In the genomic region with DNA sequence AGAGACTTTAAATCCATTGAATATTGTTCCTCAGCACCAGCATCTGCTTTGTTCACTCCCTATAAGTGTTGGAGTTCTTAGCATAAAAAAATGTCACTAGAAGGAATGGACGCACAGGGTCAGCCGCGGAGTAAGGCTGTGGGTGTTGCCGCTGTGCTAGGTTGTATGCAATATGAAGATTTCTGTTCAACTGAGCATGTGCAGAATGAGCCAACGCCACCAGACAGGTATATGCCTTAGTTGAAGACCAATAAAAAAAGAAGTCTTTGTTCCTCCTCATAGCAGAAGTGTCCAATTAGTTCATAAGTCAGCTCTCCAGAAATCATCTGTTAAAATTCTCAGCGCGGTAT, we compare ENCODE assay signal across 8 mouse cellular contexts. TPM values are rescaled to one million over a fixed set of nuclear protein-coding genes. Genes with fewer than 3 reads are reported as not detected.
A peak's percentile ranks its signal among the peaks of the same experiment; 100 is the strongest.
DNase-seq lines count a peak whose midpoint lies in the region; ATAC-seq and TF ChIP-seq lines count a peak whose summit lies in the region.

No protein-coding gene starts in this region.

- no peak for ATAC-seq in heart, embryonic 13.5 days (ENCODE audit: extremely low read depth, insufficient number of reproducible peaks, low FRiP score, low TSS enrichment)
- 0 out of 2 replicates have a peak, but pooled peaks have one; percentile 18 for ATAC-seq in lung, embryonic 14.5 days (ENCODE audit: insufficient read depth)
- no peak for ATAC-seq in activated CD4-positive, CD25-positive, alpha-beta regulatory T cell, adult 4 months

- H3K4me2 ChIP-seq in heart, embryonic 13.5 days = peak overlapping the region; percentile 70
- peak overlapping the region; percentile 61 for H3K4me2 ChIP-seq in lung, embryonic 14.5 days

- H3K27ac ChIP-seq in heart, embryonic 13.5 days (replicated peaks) = peak overlapping the region; percentile 81
- peak overlapping the region; percentile 51; the same call in 1 of the 2 replicates for H3K27ac ChIP-seq in lung, embryonic 14.5 days (ENCODE audit: low read depth)

- DNase-seq in urinary bladder, postnatal 14 days (ENCODE audit: low spot score) = peak; percentile 11
- no peak for DNase-seq in urinary bladder, postnatal 10 days (ENCODE audit: low spot score)
- peak; percentile 48 for DNase-seq in cerebellum, postnatal 10 days
- DNase-seq in kidney, postnatal 10 days = peak; percentile 13
- DNase-seq in lung, embryonic 14.5 days = peak; percentile 35
- peak; percentile 5 for DNase-seq in right cerebral cortex, postnatal 25 days

- no peaks in the 10 kb centered on the region for H3K4me1 ChIP-seq in heart, embryonic 13.5 days
- no peaks in the 10 kb centered on the region for H3K4me1 ChIP-seq in lung, embryonic 14.5 days (ENCODE audit: insufficient read depth)

- H3K36me3 ChIP-seq in heart, embryonic 13.5 days = no peaks in the 10 kb centered on the region
- no peaks in the 10 kb centered on the region for H3K36me3 ChIP-seq in lung, embryonic 14.5 days (ENCODE audit: insufficient read depth)

- TF ChIP-seq CTCF in lung, embryonic 14.5 days (IDR thresholded peaks at IDR 0.05; ENCODE audit: low read depth) = no peak

- WGBS in heart, embryonic 13.5 days = 13% methylated on average over 7 of the region's 7 CpGs
- WGBS in lung, embryonic 14.5 days = 16% methylated on average over 7 of the region's 7 CpGs

- H3K9me3 ChIP-seq in heart, embryonic 13.5 days = no peaks in the 10 kb centered on the region
- H3K9me3 ChIP-seq in lung, embryonic 14.5 days (ENCODE audit: low read depth, low read length) = no peaks in the 10 kb centered on the region

- peak overlapping the region; percentile 69 for H3K4me3 ChIP-seq in heart, embryonic 13.5 days
- peak overlapping the region; percentile 56 for H3K4me3 ChIP-seq in lung, embryonic 14.5 days (ENCODE audit: low read depth, low read length)

- H3K9ac ChIP-seq in heart, embryonic 13.5 days = peak overlapping the region; percentile 78
- peak overlapping the region; percentile 40; the same call in 1 of the 2 replicates for H3K9ac ChIP-seq in lung, embryonic 14.5 days

- H3K27me3 ChIP-seq in heart, embryonic 13.5 days (replicated peaks) = no peaks in the 10 kb centered on the region
- no peaks in the 10 kb centered on the region for H3K27me3 ChIP-seq in lung, embryonic 14.5 days (ENCODE audit: insufficient read depth, low read length)

RNA-seq across cellular contexts. Expression of gene Cask, which starts 3.7 kb away (rescaled TPM):
- 6.1 and 6.4 TPM in 2 replicates for polyA plus RNA-seq in heart, embryonic 13.5 days (2015; fragmentation: Nextera tagmentation; extraction: Ambion mirVana)
- 14.6 and 16.0 TPM in 2 replicates for polyA plus RNA-seq in lung, embryonic 14.5 days (2014; fragmentation: Nextera tagmentation; extraction: Ambion mirVana)
- polyA plus RNA-seq in activated CD4-positive, CD25-positive, alpha-beta regulatory T cell, adult 4 months (2017; shearing (Covaris generic)) = under 1 TPM; 0.36 to 0.43 TPM
